Mouse (Mus musculus) forebrain, embryonic 10.5 days (tissue): ENCODE measurements around the gene Tdrd7. TPM values are rescaled to one million over a fixed set of nuclear protein-coding genes. Genes with fewer than 3 reads are reported as not detected.
A peak's percentile ranks its signal among the peaks of the same experiment; 100 is the strongest.

Experiments
- DNase-seq: peaks from one replicate; pipeline ENCODE4 v3.0.0-alpha.2; 2017; ENCODE audit warnings: low spot score; ENCODE audit errors: extremely low spot score
- H3K27ac ChIP-seq: fragments of 300-500 bp; sonication (generic); 2 replicates; pipeline ENCODE4 v1.5.1; 2016; ENCODE audit warnings: mild to moderate bottlenecking
- H3K27me3 ChIP-seq: fragments of 300-500 bp; sonication (generic); 2 replicates; pipeline ENCODE4 v1.6.1; 2016; ENCODE audit warnings: mild to moderate bottlenecking; ENCODE audit not compliant: poor library complexity, severe bottlenecking
- H3K36me3 ChIP-seq: fragments of 300-500 bp; sonication (generic); replicated peaks from 2 replicates; pipeline ENCODE4 v1.6.1; 2016; ENCODE audit warnings: mild to moderate bottlenecking, moderate library complexity
- H3K4me1 ChIP-seq: fragments of 300-500 bp; sonication (generic); 2 replicates; pipeline ENCODE4 v1.6.1; 2016
- H3K4me3 ChIP-seq: fragments of 300-500 bp; sonication (generic); 2 replicates; pipeline ENCODE4 v1.5.1; 2016; ENCODE audit warnings: mild to moderate bottlenecking, moderate library complexity
- H3K9me3 ChIP-seq: fragments of 300-500 bp; sonication (generic); 2 replicates; pipeline ENCODE4 v1.6.1; 2016; ENCODE audit warnings: mild to moderate bottlenecking, moderate library complexity
- WGBS: fragments of 180-500 bp; shearing (Covaris S2); methylation state at CpG from one replicate; pipeline ENCODE4 v1.1.7; 2016; 5-methylcytosine and 5-hydroxymethylcytosine counted together
- polyA plus RNA-seq: library from polyadenylated mRNA; unstranded; fragments of >200 nt; fragmentation: Nextera tagmentation; extraction: Ambion mirVana; gene quantifications from 2 replicates; pipeline ENCODE4 v1.2.1, GENCODE M21; 2016

Gene Tdrd7
- polyA plus RNA-seq, 1 experiment from 2014 or later, result 9.1 TPM

DNA sequence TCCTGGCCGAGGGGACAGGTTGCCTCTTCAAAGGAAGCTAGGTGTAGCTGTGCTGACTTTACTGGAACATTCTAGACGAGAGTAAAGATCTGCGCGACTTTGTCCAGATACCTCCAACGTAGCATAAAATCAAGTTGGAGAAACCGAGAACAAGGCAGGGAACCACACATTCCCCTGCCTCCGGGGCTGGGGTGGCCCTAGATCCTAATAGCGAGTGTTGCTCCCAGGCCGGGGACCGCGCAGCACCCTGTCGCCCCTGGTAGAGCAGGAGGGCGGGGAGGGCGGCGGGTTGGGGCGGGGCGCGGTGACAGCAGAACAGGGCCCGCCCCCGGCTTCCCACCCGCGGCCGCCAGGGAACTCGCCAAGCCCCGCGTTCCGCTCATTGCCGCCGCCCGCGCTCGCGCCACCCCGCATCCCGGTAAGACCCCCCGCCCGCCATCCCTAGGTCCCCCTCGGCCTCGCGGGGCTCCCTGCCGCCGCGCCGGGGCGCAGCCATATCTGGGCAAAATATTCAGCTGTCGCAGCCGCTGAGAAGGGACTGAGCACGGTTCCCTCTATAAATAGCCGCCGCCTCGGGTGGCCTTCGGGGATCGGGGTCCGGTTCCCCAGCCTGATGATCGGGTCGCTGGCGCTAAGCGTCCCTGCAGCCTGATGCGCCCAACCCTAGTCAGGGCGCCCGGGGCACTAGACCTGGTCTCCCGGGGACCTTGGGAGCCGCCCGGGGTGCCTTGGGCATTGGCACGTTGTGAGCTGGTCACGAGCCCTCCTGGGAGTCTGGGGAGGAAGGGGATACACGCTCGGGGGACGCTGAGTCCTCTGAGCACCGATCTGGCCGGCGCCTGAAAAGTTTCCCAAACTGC, 74.0 kb downstream of the Tdrd7 start, which contains the start of gene Tmod1:
TSS of gene Tmod1 (plus strand) at position 44 of the 860 bp plus-strand sequence.
- Histone ChIP-seq H3K27me3 (peaks cover 74% of the 10 kb centered on the region), H3K9me3 (no peaks in the 10 kb centered on the region), H3K4me1 (peaks cover 38% of the 10 kb centered on the region), H3K36me3 (no peaks in the 10 kb centered on the region), H3K4me3 (peak within 1 kb of the TSS; percentile 70), H3K27ac (peak within 1 kb of the TSS; percentile 70)
- peak; percentile 32 for DNase-seq
- WGBS, result under 1% methylated on average over 72 of the region's 72 CpGs

DNA sequence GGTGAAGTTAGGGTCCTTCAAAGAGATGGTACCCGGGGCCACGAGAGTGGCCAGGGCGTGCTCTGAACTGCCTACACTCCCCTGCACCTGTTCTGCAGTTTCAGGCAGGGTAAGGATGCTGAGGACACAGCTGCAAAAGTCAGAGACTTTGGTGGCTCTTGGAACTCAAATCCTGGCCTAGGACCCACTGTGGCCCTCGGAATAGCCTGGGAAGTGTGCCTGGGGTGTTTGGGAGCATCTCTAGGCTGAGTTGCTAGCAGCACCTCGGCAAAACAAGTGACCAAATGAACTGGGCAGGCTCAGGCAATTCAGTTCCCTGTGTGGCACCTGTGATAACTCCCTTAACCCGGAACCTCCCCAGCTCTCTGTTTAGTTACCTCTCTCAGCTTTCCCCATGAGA, 74.8 kb downstream of the Tdrd7 start:
- Histone ChIP-seq H3K27ac (peak overlapping the region; percentile 70), H3K9me3 (no peaks in the 10 kb centered on the region), H3K27me3 (peaks cover 74% of the 10 kb centered on the region), H3K4me1 (peaks cover 38% of the 10 kb centered on the region), H3K4me3 (peak overlapping the region; percentile 70), H3K36me3 (no peaks in the 10 kb centered on the region)
- no peak for DNase-seq
- 20% methylated on average over 6 of the region's 6 CpGs for WGBS

DNA sequence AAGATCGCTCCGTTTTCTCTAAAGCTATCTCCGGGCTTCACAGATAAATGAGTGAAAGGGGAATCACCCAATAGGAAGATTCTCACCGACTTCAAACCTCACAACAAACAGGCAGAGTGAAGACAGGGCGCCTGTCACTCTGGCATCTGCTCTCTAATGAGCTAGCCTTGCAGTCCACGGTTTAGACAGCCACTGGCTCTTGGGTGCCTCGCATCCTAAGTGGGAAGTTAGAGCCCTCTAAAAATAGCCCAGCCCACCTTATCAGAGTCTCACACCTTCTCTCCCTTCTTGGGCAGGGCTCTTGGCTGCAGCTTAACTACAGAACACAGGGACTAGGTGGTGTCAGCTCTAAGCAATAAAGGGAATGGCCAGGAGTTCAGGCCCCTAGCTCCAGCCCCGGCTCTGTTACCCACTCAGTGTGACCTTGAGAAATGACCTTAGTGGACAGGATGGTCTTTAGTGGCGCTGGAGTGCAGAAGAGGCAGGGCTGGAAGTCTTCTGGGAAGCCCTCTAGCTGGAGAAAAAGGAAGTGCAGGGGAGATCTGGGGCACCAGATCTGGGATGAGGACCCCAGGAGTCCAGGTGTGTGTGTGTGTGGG, 75.6 kb downstream of the Tdrd7 start:
- no peaks in the 10 kb centered on the region for H3K9me3 ChIP-seq
- H3K27me3 ChIP-seq, result peaks cover 70% of the 10 kb centered on the region
- H3K4me1 ChIP-seq, result peaks cover 38% of the 10 kb centered on the region
- no peak for DNase-seq
- no peaks in the 10 kb centered on the region for H3K36me3 ChIP-seq
- 28% methylated on average over 9 of the region's 9 CpGs for WGBS
- peak overlapping the region; percentile 70 for H3K27ac ChIP-seq
- H3K4me3 ChIP-seq, result peak overlapping the region; percentile 9; the same call in 1 of the 2 replicates

DNA sequence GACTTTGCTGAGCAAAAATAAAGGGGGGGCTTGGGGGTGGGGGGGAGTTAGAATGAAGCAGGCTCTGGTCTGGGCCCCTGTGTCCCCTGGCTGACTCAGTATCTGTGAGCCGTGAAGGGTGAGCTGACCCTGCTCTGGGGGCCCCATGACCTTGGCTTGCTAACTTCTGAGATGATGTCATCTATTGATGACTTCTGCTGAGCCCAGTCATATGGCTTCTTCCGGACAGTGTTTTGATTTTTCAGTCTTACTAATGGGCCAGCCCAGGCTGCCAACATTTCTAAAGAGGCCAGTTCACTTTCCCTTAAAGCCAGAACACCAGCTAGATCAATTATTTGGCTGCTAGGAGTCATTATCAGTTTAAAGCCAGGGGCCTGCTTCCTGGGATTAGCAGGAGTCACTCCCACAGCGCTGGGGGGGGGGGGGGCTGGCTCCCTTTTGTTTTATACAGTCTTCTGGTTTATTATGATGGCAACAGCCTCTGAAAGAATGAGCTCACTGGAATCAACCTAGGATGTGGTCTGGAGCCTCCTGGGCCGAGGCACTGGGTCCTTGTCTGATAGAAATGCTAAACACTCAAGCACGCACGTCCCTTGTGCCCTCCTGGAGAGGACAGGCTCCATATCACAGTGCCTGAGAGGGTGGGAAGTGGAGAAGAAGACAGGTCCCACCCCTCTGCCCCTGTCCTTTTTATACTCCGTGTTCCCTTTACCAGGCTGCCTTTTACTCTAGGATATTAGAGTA, 76.8 kb downstream of the Tdrd7 start:
- no peaks in the 10 kb centered on the region for H3K36me3 ChIP-seq
- peak overlapping the region; percentile 60 for H3K27ac ChIP-seq
- H3K27me3 ChIP-seq, result peaks cover 63% of the 10 kb centered on the region
- WGBS, result 26% methylated on average over 7 of the region's 7 CpGs
- peak overlapping the region; percentile 9; the same call in 1 of the 2 replicates for H3K4me3 ChIP-seq
- no peaks in the 10 kb centered on the region for H3K9me3 ChIP-seq
- no peak for DNase-seq
- peaks cover 38% of the 10 kb centered on the region for H3K4me1 ChIP-seq

DNA sequence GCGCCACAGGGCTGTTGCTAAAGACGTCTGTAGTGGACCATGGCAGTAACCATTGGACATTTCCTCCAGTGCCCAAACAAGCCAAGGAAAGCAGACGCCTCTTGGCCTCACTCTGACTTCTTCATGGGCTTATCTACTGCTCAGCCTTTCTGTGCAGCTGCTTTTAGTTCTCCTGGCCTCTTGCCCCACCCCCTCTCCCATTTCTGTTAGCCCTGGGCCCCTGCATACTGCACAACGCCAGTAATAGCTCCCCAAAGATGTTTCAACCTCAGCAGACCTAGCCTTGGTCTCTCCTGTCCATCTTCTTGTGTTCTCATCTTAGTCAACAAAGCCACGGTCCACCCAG, 77.3 kb downstream of the Tdrd7 start:
- no peak for DNase-seq
- H3K36me3 ChIP-seq, result no peaks in the 10 kb centered on the region
- peaks cover 38% of the 10 kb centered on the region for H3K4me1 ChIP-seq
- no peaks in the 10 kb centered on the region for H3K9me3 ChIP-seq
- peak overlapping the region; percentile 6; the same call in 1 of the 2 replicates for H3K4me3 ChIP-seq
- peaks cover 58% of the 10 kb centered on the region for H3K27me3 ChIP-seq
- peak overlapping the region; percentile 60 for H3K27ac ChIP-seq
- WGBS, result 39% methylated on average over 5 of the region's 5 CpGs

DNA sequence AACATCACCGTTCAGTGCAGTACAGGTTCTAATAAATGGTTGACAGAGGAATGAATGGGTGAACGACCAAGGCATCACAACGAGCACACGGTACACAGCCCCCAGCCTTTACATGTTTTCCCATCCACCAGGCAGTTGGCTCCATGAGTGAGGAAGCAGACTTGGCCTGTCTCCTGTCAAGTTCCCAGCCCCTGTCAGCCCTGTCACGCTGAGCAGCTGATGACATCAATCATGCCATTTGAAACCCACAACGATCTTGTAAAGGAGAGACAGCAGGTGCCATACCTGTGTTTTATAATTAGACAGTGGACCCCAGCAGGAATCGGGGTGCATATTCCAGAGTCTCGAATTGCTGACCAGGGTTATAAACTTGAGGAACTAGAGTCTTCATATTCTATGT, 78.2 kb downstream of the Tdrd7 start:
- Histone ChIP-seq H3K4me3 (no peak overlapping the region), H3K4me1 (peaks cover 38% of the 10 kb centered on the region), H3K36me3 (no peaks in the 10 kb centered on the region), H3K9me3 (no peaks in the 10 kb centered on the region), H3K27me3 (peaks cover 49% of the 10 kb centered on the region), H3K27ac (no peak overlapping the region)
- DNase-seq, result no peak
- WGBS, result 88% methylated on average over 8 of the region's 8 CpGs

DNA sequence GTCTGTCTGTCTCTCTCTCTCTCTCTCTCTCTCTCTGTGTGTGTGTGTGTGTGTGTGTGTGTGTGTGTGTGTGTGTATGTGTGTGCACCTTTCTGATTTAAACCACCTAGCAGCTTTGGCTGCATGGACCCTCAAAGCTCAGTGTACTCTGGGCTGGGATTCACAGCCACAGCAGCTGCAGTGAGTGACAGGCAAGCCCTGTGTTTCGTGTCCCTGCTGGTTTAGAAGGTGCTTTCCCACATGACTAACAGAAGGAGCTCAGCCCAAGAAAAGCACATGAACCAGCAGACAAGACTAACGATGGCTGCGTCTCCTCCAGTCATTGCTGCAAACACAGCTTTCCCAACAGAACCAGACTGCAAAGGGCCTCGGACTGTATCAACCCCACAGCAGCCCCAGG, 82.8 kb downstream of the Tdrd7 start:
- Histone ChIP-seq H3K27me3 (peaks cover 3% of the 10 kb centered on the region; the same call in 1 of the 2 replicates), H3K4me1 (peaks cover 3% of the 10 kb centered on the region), H3K27ac (no peak overlapping the region), H3K4me3 (no peak overlapping the region), H3K9me3 (peaks cover 5% of the 10 kb centered on the region; the same call in 1 of the 2 replicates), H3K36me3 (no peaks in the 10 kb centered on the region)
- DNase-seq, result no peak
- WGBS, result 85% methylated on average over 4 of the region's 4 CpGs

DNA sequence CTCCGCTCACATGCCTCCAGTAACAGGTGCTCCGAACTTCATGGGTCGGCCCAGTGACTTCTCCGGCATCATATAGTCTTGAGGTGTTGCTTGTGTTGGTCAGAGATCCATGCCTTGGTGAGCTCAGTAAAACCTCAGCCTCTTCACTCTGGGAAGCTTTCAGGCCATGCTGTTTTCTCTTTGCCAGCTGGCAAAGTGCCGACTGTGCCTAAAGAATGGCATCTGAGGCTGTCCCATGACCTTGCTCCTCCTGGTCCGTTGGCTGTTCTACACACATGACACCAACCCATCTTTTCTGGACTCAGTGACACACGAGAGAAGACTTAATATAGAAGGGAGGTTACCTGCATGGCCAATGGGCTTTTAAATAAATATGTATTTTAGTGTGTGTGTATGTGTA, 83.3 kb downstream of the Tdrd7 start:
- Histone ChIP-seq H3K27me3 (no peaks in the 10 kb centered on the region), H3K4me1 (peaks cover 3% of the 10 kb centered on the region; the same call in 1 of the 2 replicates), H3K9me3 (peaks cover 5% of the 10 kb centered on the region; the same call in 1 of the 2 replicates), H3K4me3 (no peak overlapping the region), H3K36me3 (no peaks in the 10 kb centered on the region), H3K27ac (no peak overlapping the region)
- 89% methylated on average over 7 of the region's 7 CpGs for WGBS
- no peak for DNase-seq

DNA sequence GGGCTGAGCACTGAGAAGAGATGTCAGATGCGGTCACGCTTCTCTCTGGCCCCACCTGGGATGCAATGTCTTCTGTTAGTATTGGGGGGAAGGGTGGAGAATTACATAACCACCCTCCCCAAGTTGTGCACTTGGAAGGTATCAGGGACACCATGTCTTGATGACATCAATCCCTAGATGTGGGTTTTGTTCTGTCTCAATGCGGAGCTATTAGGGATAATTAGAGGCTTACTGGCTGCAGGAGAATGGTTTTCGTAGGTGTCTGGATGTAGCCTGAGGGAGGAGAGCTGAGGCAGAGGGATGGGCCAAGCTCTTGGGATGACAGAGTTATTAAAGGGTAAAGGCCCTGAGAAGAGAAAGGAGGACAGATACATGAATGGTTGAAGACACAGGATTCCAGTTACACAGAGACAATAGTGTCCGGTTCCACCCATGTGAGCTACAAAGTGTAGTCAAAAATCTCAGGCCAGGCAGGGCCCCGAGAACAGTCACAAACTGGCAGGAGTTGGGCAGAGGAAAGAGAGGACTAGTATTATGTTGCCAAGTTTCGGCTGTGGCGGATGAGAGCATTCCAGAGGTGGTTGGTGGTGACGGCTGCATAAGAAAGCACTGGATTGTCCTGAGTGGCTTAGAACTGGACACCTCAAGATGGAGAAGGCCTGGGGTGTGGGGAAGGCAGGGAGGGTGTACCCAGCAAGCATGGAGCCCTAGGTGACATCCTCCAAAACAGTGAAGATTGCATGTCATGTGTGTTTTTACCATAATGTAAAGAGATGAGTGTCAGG, 88.4 kb downstream of the Tdrd7 start:
- 84% methylated on average over 9 of the region's 9 CpGs for WGBS
- H3K27me3 ChIP-seq, result no peaks in the 10 kb centered on the region
- no peak for DNase-seq
- H3K9me3 ChIP-seq, result peaks cover 11% of the 10 kb centered on the region; the same call in 1 of the 2 replicates
- H3K27ac ChIP-seq, result no peak overlapping the region
- H3K4me3 ChIP-seq, result no peak overlapping the region
- peaks cover 3% of the 10 kb centered on the region; the same call in 1 of the 2 replicates for H3K4me1 ChIP-seq
- H3K36me3 ChIP-seq, result no peaks in the 10 kb centered on the region

DNA sequence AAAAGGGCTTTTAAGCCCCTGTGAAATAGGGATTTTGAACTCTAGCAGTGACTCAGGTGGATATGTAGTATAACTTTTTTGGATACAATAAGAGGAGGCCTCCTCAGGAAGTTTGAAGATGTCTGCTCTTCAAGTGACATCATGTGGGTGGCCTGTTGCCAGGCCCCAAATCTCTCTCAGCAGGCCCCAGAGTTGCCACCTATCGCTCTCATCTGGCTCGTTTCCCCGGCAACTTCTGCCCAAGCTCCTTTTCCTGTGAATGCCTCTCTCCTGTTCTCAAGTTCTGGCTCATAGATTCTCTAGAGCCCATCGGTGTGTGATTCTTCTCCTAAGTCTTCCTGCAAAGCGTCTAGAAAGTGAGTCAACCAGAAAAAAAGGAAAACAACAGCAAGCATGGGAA, 91.0 kb downstream of the Tdrd7 start:
- H3K9me3 ChIP-seq, result peaks cover 11% of the 10 kb centered on the region; the same call in 1 of the 2 replicates
- WGBS, result 90% methylated on average over 5 of the region's 5 CpGs

DNA sequence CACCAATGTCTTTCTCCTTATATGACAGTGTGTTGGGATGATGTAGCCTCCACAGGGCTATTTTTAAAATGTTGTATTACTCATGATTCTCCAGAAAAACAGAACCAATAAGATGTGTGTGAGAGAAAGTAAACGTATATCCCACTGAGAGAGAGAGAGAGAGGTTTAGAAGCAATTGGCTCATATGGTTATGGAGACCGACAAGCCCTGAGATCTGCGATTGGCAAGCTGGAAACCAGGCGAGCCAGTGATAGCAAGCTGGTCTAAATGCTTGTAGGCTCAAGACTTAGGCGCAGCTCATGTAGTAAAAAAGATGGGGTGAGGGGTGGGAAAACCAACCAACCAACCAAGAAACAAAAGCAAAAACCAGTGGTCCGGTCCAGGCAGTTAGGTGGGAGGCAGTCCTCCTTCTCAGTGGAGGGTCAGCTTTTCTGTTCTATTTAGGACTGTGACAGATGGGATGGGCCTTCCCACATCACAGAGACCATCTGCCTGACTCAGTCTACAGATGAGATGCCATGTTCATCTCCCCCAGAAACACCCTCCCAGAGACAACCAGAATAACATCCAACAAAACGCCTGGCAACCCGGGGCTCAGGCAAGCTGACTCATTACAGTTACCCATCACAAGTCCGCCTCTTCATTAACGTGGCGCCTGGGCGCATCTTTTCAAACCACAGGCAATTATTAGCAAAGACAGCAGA, 96.3 kb downstream of the Tdrd7 start:
- Histone ChIP-seq H3K4me1 (peaks cover 22% of the 10 kb centered on the region), H3K4me3 (no peak overlapping the region), H3K36me3 (no peaks in the 10 kb centered on the region), H3K27ac (no peak overlapping the region), H3K9me3 (peaks cover 6% of the 10 kb centered on the region; the same call in 1 of the 2 replicates), H3K27me3 (no peaks in the 10 kb centered on the region)
- WGBS, result 94% methylated on average over 12 of the region's 12 CpGs
- no peak for DNase-seq

More for the DNA sequence above, 91.0 kb downstream of the Tdrd7 start:
- Histone ChIP-seq H3K4me1 (peaks cover 3% of the 10 kb centered on the region; the same call in 1 of the 2 replicates), H3K27ac (no peak overlapping the region), H3K27me3 (no peaks in the 10 kb centered on the region), H3K4me3 (no peak overlapping the region), H3K36me3 (no peaks in the 10 kb centered on the region)
- no peak for DNase-seq
